Mouse (Mus musculus) embryonic fibroblast, embryonic 13.5 days (primary cell): ENCODE measurements around the gene Crhbp. TPM values are rescaled to one million over a fixed set of nuclear protein-coding genes. Genes with fewer than 3 reads are reported as not detected.

ENCODE experiments used
- H3K27ac ChIP-seq: 2 replicates; pipeline ENCODE4 v1.5.1; 2012; ENCODE audit warnings: low read length, control low read depth, inconsistent platforms; ENCODE audit not compliant: insufficient read depth
- H3K4me1 ChIP-seq: 2 replicates; pipeline ENCODE4 v1.6.1; 2011; ENCODE audit warnings: low read length; ENCODE audit not compliant: control insufficient read depth, insufficient read depth
- H3K4me3 ChIP-seq: 2 replicates; pipeline ENCODE4 v1.5.1; 2011; ENCODE audit warnings: mild to moderate bottlenecking, control low read depth, low read length; ENCODE audit not compliant: insufficient read depth
- CTCF ChIP-seq: IDR thresholded peaks from 2 replicates; pipeline ENCODE4 v1.5.1; 2011; ENCODE audit warnings: mild to moderate bottlenecking, control low read depth, low read length, moderate library complexity, borderline replicate concordance; ENCODE audit not compliant: insufficient read depth
- POLR2A ChIP-seq: IDR thresholded peaks from 2 replicates; pipeline ENCODE4 v1.6.1; 2011; ENCODE audit warnings: low read depth, mild to moderate bottlenecking, control low read depth, low read length, moderate library complexity
- polyA plus RNA-seq: library from polyadenylated mRNA; stranded (reverse); fragments of >200 nt; gene quantifications from 2 replicates; pipeline ENCODE4 v1.2.4, GENCODE M21; 2011; ENCODE audit warnings: low read depth; ENCODE audit not compliant: missing spikeins, insufficient read length

Crhbp gene
- polyA plus RNA-seq, 1 experiment, result not detected

DNA sequence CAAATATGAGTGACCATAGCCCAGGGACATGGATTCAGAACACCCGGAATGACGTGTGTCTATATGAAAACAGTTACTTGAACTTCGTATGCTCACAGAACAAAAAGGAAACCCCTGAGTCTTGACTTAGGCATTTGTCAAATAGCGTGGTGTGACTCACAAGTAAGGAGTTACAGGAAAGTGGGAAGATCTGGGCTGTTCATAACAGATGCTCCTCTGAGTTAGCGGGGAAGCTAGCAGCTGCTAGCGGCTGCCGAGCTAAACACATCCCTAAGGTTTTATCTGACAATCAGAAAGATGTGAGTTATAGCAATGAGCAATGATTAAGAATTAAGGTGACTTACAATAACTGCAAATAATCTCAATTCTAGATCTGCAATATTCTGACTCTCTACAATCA lies 19.8 kb downstream of the Crhbp start:
- Histone ChIP-seq H3K4me3 (no peak overlapping the region), H3K4me1 (peaks cover 15% of the 10 kb centered on the region), H3K27ac (no peak overlapping the region)
- TF ChIP-seq POLR2A, result no peak
- no peak for TF ChIP-seq CTCF

- Histone ChIP-seq H3K4me1 (peaks cover 5% of the 10 kb centered on the region; the same call in 1 of the 2 replicates), H3K27ac (no peak overlapping the region), H3K4me3 (no peak overlapping the region)
- TF ChIP-seq POLR2A, result no peak
- TF ChIP-seq CTCF, result no peak
Observed at GRCm38 (mm10) chr13:95419204-95419749, 25.4 kb downstream of the Crhbp start.

DNA sequence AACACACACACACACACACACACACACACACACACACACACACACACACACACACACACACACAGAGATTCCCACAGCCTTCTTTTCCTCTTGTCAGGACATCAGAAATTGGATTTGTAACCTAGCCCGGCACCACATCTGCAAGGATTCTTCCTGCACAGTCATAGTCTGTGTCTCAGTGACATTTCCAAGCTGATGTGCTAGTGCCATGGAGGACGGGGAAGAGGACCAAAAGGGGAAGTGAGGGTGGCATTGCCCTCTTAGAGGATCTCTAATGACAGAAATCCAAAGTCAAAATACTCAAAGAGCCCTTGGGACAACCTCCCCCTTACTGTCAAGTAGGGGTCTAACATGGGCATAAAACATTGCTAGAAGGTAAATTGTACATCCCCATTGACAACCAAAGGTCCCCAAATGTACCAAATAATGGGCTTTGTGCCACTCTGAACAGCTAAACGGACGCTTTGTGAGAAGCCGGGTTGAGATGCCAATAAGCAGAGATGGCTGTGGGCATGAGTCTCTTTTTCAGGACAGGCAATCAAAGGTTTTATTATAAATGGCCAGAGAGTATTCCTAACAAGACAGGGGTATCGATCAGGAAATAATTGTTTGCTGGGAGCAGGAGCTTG lies 26.0 kb downstream of the Crhbp start:
- TF ChIP-seq POLR2A (no peak), CTCF (no peak)
- Histone ChIP-seq H3K4me1 (no peaks in the 10 kb centered on the region), H3K27ac (no peak overlapping the region), H3K4me3 (no peak overlapping the region)

DNA sequence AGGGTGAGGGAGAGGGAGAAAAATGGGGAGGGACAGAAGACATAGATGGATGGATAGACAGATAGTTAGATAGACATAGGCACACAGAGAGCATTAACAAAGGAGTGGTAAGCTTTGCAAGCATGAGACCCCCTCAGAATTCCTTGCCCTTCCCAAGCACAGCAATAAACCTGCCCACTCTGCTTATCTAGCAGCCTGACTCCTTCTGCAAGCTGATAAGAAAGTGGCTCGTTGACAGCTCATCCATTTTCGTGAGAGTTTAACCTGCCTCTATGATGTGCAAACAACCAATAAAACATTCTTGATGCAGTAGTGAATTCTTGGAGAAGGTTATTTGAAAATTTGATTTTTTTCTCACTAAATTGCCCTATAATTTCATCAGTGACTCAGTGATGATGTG lies 32.5 kb downstream of the Crhbp start:
- no peak overlapping the region for H3K4me3 ChIP-seq
- TF ChIP-seq POLR2A, result no peak
- TF ChIP-seq CTCF, result no peak
- no peak overlapping the region for H3K27ac ChIP-seq

GRCm38 (mm10) chr13:95393242-95393641 lies 51.5 kb downstream of the Crhbp start:
- TF ChIP-seq CTCF, result no peak
- no peak for TF ChIP-seq POLR2A
- Histone ChIP-seq H3K27ac (no peak overlapping the region), H3K4me3 (no peak overlapping the region), H3K4me1 (no peaks in the 10 kb centered on the region)

More for the DNA sequence above, 32.5 kb downstream of the Crhbp start:
- H3K4me1 ChIP-seq, result no peaks in the 10 kb centered on the region

DNA sequence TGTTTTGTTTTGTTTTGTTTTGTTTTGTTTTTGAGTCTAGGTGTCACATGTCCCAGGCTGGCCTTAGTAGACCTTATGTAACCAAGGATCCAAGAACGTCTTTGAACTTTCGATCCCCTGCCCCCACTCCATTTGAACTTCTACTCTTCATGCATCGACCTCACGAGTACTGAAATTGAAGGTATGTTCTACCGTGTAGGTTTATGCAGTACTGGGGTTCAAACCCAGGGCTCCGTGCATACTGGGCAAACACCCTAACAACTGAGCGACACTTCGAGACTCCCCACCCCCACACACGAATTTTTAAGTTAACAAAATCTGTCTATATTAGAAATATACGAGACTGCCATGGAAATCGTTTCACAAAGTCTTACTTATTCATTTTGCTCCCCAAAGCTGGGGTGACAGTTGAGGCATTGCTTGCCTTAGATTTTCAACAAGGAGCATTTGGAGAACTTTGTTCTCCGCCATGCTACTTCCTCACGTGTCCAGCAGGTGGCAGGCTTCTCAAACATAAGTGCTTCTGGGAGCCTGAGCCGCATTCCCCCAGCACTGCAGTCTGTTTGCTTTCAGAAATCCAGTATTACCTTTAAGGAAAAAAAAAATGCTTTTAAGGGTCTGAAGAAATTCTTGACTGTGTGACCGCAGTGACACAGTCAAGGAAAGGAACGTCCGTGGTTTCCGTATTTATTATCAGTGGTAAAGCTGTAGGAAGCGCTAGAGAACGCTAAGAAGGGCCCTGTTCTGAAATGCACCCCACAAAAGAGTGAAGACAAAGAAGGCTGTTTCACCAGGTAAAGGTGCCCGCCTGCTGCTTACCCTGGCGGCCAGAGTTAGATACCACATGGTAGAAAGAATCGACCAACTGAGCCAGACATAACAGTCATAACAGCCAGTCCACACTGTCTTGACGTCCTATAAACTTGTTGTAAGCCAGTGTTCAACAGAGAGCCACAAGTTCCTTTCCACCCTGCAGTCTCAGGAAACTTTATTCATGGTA lies 54.6 kb downstream of the Crhbp start:
- H3K27ac ChIP-seq, result no peak overlapping the region
- no peaks in the 10 kb centered on the region for H3K4me1 ChIP-seq
- TF ChIP-seq POLR2A, result no peak
- TF ChIP-seq CTCF, result peak; percentile 72; the same call in 1 of the 2 replicates
- H3K4me3 ChIP-seq, result no peak overlapping the region

- no peak for TF ChIP-seq CTCF
- no peak for TF ChIP-seq POLR2A
- no peaks in the 10 kb centered on the region for H3K4me1 ChIP-seq
- H3K27ac ChIP-seq, result no peak overlapping the region
- no peak overlapping the region for H3K4me3 ChIP-seq
Observed at GRCm38 (mm10) chr13:95388226-95388625, 56.5 kb downstream of the Crhbp start.

DNA sequence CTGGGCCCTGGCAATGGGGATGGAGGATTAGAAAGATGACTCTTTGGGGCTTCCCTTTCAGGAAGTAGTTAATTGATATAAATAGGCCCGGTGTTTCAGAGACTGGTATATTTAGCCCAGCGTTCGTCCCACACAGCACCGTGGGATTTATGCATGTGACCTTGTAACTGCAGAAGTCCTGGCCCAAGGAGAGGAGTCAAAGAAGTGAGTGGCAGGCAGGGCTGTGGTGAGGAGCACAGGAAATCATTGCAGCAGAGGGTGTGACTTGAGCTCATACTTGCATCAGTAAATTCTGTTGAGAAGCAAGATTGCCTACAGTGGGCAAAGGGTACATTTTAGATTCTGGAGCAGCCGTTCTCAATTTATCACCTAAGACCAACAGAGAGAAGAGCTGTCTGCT lies 62.3 kb downstream of the Crhbp start:
- H3K27ac ChIP-seq, result no peak overlapping the region
- no peak for TF ChIP-seq POLR2A
- no peak for TF ChIP-seq CTCF
- no peak overlapping the region for H3K4me3 ChIP-seq

More for the DNA sequence above, 62.3 kb downstream of the Crhbp start:
- H3K4me1 ChIP-seq, result no peaks in the 10 kb centered on the region

Other genes with a start within 250 kb of the Crhbp start
- 21.7 and 44.1 TPM in 2 replicates for gene Pde8b, start 194.6 kb downstream of the Crhbp start, polyA plus RNA-seq
- 36.5 and 58.5 TPM in 2 replicates for gene Zbed3, start 121.3 kb downstream of the Crhbp start, polyA plus RNA-seq
- 24.1 and 24.2 TPM in 2 replicates for gene Aggf1, start 69.6 kb downstream of the Crhbp start, polyA plus RNA-seq
- gene S100z, start 33.8 kb upstream of the Crhbp start, polyA plus RNA-seq, result not detected in 2 replicates
- gene F2rl1, start 80.3 kb upstream of the Crhbp start, polyA plus RNA-seq, result 11.9 and 17.7 TPM in 2 replicates
- 268 and 320 TPM in 2 replicates for gene F2r, start 173.6 kb upstream of the Crhbp start, polyA plus RNA-seq